Mouse (Mus musculus): ENCODE data around the gene Prpf4b.
A peak's percentile ranks its signal among the peaks of the same experiment; 100 is the strongest.
"Not testable (repeated sequence)": the region's sequence is repeated elsewhere in the genome, so short reads cannot be mapped to it uniquely, and the experiment has no call there.

Gene Prpf4b

DNA sequence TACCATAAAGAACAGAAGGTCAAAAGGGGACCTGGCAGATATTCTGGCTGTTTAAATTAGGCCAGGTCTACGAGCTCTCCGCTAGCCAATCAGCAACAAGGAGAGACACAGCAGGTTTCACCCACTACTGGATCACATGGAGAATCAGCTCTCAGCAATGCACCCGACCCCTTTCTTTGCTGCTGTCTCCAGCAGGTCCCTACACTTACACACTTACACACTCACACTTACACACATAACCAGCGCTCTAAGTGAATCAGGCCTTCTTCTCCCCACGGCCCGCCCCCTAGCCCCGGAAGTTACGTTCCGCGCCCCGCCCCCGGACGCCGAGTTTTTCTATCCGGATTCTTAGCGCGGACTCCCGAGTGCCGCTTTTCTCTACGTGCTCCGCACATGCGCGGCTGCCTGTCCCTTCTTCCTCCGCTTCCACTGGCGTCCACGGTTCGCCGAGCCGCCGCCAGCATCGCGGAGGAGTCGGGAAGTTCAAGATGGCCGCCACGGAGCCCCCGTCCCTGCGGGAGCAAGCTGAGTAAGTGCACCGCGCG, at the start of gene Prpf4b:
Gene Prpf4b (plus strand): TSS at position 137 of the 545 bp plus-strand sequence.
- peak; percentile 84 to 85 for DNase-seq (ENCODE audit: low spot score in 2 of 2)

DNA sequence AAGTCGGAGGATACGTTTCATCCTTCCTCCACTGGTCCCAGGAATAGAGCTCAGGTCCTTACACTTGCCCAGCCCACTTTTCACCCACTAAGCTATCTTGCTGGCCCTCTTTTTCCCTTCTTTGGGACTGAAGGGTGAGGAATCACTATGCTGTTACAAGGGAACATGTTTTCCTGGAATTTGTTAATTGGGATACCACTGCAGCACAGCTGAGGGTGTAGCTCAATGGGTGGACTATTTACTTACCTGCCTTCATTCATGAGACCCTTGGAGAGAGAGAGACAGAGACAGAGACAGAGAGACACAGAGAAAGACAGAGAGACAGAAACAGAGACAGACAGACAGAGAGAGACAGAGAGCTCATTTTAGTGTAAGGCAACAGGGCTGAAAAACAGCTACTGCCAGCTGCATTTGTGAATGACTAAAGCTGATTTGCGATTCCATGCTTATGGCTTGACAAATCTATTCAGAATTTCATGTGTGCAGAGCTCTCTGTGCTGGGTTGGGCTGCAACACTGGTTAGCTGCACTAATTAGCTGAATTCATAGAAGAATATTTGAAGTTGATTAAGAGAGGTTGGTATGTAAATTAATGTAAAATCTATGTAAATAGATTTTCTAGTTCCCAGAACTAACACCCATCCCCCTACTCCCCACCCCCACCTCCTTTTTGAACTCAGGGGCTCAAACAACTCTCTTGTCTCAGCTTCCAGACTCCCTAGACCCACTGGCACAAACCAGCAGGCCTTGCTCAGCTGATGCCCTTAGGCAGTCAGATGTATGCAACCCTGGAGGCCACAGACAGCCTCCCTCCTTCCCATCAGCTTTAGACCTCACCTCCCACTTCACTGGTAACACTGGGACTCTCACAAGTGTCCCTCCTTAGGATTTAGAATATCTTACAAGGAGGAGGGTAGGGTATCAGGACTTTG, 48.1 kb upstream of the Prpf4b start:
- no peak for DNase-seq (ENCODE audit: low spot score in 2 of 2)

DNA sequence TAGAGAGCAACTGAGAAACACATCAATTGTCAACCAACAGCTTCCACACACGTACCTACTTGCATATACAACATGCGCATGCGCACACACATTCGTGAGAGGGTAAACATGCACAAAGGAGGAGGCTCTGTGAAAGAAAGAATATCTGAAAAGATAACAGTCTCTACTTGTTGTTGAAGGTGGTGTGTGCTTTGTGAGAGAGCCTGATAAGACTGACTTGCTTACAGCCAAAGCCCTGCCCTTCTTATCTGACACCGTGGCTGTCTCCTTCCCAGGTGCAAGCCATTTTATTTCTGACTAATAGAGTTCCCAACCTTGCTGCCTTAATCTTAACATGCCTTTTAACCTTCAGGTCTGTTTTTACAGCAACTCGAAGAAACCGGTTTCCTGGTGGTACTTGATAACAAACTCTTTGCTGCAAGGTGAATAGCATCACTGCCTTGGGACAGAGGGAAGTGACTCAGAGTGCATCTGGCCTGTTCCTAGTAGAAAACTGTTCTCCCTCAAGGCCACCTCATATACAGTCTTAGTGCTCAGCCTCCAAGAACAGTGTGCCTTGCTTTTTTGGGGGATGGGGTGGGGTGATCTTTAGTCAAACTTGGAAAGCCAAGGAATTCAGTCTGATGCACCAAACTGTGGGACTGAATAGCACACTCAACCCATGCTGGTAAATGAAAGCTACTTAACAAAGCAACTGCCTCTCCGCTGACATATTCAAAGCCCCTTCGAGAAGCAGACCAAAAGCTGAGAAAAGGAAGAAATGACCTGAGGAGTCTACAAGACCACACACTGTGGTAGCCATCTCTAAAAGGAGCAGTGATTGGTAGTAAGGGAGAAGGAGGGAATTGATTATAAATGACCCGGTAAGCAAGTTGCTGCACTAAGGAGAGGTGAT, 46.9 kb upstream of the Prpf4b start:
- no peak for DNase-seq (ENCODE audit: low spot score in 2 of 2)

DNA sequence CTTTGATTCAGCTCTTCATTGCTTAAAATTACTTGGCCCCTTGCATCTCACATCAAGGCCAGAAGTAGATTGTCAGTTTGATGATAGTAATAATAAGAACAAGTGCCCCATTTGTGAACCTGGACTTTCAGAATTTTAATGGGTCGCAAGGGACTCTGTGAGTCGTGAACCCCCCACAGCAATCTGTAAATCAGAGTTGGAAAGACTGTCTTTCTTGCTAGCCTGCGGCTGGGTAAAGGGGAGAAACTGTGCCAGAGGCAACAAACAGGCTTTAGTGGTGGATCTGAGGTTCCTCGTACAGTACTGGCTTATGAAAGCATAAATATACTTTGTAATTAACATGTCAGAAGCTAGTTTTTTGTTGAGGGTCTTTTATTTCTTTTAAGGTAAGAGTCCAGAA, 32.3 kb upstream of the Prpf4b start:
- DNase-seq (ENCODE audit: low spot score in 2 of 2), result no peak

GRCm38 (mm10) chr13:34850759-34851158, 24.3 kb upstream of the Prpf4b start:
- no peak for DNase-seq (ENCODE audit: low spot score in 2 of 2)

DNA sequence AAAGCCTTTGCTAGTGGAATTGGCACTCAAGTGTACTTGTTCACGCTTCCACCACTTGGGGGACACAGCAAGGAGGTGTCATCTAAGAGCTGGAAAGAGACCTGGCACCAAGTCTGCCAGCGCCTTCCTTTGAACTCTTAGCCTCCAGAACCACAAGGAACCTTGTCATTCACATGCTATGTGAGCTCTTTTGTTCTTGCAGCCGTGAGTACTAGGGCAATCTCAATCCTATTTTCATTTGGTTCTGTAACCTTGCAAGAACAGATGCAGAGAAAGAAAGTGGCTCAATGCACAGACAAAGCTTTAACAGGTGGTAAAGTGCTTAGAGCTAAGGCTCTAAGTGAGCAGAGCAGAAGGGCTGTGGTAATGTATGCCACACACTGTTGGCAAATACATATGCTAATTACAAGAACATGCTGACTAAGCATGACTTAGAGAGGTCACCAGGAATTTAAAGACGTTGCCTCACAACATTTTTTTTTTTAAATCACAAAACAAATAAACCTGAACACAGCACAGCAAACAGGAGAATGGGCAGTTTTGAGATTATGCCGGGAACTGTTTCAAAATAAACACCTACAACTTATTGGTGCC, 23.8 kb upstream of the Prpf4b start:
- DNase-seq (ENCODE audit: low spot score in 2 of 2), result no peak

DNA sequence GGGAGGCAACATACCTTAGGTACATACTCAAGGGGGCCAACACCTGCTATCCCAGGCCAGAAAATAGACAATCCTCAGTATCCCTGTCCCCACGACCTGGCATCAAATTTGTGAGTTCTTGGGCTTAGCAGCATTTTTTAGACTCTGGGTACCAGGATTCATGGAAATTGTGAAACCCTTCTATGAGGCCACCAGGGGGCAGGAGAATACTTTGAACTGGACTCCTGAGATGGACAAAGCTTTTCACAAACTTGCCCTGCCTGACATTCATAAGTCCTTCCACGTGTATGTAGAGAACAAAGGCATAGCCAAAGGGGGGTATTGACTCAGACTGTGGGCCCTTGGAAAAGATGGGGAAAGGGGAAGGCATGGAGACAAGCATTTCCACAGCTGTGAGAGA, 17.6 kb upstream of the Prpf4b start:
- no peak for DNase-seq (ENCODE audit: low spot score in 2 of 2)

GRCm38 (mm10) chr13:34859406-34859805, 15.7 kb upstream of the Prpf4b start:
- DNase-seq (ENCODE audit: low spot score in 2 of 2), result no peak

DNA sequence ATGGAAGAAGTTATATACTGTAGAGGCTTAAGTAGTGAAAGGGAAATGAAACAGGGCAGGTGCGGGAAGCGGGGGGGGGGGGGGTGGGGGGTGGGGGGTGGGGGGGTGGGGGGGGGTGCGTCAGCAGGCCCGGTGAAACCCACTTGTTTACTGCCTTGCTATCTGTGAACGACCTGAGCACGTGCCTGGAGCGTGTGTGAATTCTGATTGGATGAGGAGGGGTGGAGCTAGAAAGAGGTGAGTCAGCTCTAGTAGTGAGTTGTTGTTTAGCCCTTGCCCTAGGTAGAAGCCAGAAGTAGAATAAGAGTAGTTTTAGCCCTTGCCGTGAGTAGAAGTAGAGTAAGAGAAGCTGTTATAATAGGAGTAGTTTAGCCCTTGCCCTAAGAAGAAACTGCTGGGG, 13.9 kb upstream of the Prpf4b start:
- not testable (repeated sequence) for DNase-seq (ENCODE audit: low spot score in 2 of 2)

GRCm38 (mm10) chr13:34864420-34865169, 10.5 kb upstream of the Prpf4b start:
- DNase-seq (ENCODE audit: low spot score in 2 of 2), result no peak

GRCm38 (mm10) chr13:34873801-34874681, 1.1 kb upstream of the Prpf4b start:
- DNase-seq (ENCODE audit: low spot score in 2 of 2), result peak; percentile 82 to 88

GRCm38 (mm10) chr13:34874736-34875135, 366 bp upstream of the Prpf4b start:
- not testable (repeated sequence) for DNase-seq (ENCODE audit: low spot score in 2 of 2)

- DNase-seq (ENCODE audit: low spot score in 2 of 2), result peak; percentile 50 to 57
Observed at GRCm38 (mm10) chr13:34875741-34876445, 791 bp downstream of the Prpf4b start.

DNA sequence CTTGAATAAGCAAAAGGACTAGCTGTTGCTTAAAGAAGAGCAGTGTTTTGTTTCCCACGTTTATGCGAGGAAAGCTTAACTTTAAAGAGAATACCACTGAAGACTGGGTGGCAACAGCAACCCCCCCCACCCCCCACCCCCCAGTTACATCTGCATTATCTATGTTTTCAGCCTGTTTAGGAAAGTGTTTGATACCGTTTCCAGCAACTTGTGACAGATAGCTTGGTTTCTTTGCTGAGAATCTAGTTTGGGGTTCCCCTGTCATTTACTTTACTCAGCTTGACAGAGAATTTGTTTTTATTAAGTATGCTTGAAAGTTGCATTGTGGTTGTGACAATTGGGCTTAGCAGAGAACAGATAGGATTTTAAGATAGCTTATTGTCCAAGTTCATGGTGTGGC, 1.4 kb downstream of the Prpf4b start:
- no peak for DNase-seq (ENCODE audit: low spot score in 2 of 2)

- no peak for DNase-seq (ENCODE audit: low spot score in 2 of 2)
Observed at GRCm38 (mm10) chr13:34892871-34893270, 17.8 kb downstream of the Prpf4b start.

GRCm38 (mm10) chr13:34914614-34915013, 39.5 kb downstream of the Prpf4b start:
- DNase-seq (ENCODE audit: low spot score in 2 of 2), result no peak

DNA sequence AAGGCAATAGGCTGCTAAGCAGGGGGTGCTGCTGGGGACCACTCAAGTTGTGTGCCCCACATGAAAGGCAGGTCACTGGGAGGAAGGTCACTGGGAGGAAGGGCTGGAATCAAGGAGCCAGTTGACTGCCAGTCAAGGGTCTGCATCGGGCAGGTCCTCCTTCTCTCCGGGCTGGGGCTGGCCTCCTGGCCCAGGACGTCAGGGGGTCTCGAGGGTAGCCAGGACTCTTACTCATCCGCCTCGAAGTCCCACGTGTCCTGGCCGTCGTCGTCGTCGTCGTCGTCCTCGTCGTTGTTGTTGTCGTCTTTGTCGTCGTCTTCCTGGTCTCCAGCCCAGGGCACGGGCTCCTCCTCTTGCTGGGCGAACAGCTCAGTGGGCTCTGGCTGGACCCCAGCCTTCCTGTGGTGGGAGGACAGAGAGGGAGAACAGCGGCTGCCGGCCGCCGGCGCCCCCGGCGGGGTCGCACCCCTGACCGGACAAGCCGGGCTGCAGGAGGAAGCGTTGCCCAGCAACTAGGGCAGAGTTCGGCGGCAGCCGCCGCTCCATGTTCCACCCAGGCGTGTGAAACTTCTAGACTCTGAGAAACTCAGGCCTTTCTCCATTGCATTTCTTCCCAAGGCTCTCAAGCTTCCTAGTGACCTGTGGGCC, 41.5 kb downstream of the Prpf4b start:
- DNase-seq (ENCODE audit: low spot score in 2 of 2), result no peak

DNA sequence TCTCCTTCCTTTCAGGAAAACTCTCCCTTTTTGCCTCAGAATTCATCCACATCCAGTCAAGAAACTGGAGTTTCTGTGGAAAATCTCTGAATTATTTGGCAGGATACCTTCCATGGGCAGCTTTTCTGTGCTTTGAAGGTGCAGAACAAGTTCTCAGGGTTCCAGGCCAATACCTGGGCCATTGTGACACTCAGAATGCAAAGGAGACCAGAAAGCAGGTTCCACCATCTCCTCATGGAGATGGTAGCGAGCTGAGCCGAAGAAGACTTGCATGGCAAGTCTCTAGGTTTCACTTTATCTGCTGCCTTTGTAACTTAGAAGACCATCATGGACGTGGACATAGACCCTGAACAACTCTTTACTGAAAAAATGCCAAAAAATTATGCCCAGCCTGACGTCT, 49.1 kb downstream of the Prpf4b start, which contains the start of the genes Fam217a and 4933417A18Rik:
Gene Fam217a (minus strand): TSS at position 101 of the 400 bp plus-strand sequence.
Gene 4933417A18Rik (plus strand): TSS at position 200 of the 400 bp plus-strand sequence.
- no peak for DNase-seq (ENCODE audit: low spot score in 2 of 2)
